8 mouse cellular contexts compared by ENCODE assay signal in genomic region chr12:69183583-69184308, GRCm38 (mm10). TPM values are rescaled to one million over a fixed set of nuclear protein-coding genes. Genes with fewer than 3 reads are reported as not detected.
DNase-seq lines count a peak whose midpoint lies in the region; ATAC-seq lines count a peak whose summit lies in the region.

Gene Rpl36al, minus strand, starts transcription at chr12:69184083.
Gene Mgat2, plus strand, starts transcription at chr12:69184157.

- no peaks in the 10 kb centered on the region for H3K27me3 ChIP-seq in heart, embryonic 14.5 days (ENCODE audit: control insufficient read depth, insufficient read depth, low read length)
- no peaks in the 10 kb centered on the region for H3K27me3 ChIP-seq in liver, embryonic 13.5 days
- no peaks in the 10 kb centered on the region for H3K27me3 ChIP-seq in stomach, embryonic 16.5 days (ENCODE audit: control insufficient read depth, insufficient read depth, low read length)

- peak within 1 kb of the TSS; percentile 89 to 90 for H3K27ac ChIP-seq in heart, embryonic 14.5 days (replicated peaks in 1 of 2; ENCODE audit: control insufficient read depth in 1 of 2, insufficient read depth in 1 of 2, low read depth in 2 of 2, low read length in 2 of 2)
- peak within 1 kb of the TSS; percentile 94 for H3K27ac ChIP-seq in liver, embryonic 13.5 days
- H3K27ac ChIP-seq in stomach, embryonic 16.5 days (ENCODE audit: low read length), result peak within 1 kb of the TSS; percentile 89

- peak; percentile 99 for DNase-seq in c-Kit-negative CD71-positive TER-119-positive erythroid progenitor cells, embryonic 14.5 days (ENCODE audit: low read depth, low spot score)
- DNase-seq in fibroblast of lung, adult 2 months (ENCODE audit: low read depth), result peak; percentile 89
- peak; percentile 99 for DNase-seq in kidney, postnatal 14 days
- DNase-seq in liver, embryonic 13.5 days, result peak; percentile 96
- peak; percentile 95 for DNase-seq in neural tube, embryonic 10.5 days (ENCODE audit: extremely low spot score, low spot score)

- H3K4me1 ChIP-seq in heart, embryonic 14.5 days (ENCODE audit: control insufficient read depth in 2 of 2, insufficient read depth in 2 of 2, low read length in 2 of 2), result peaks cover 6 to 19% of the 10 kb centered on the region in 2 experiments
- H3K4me1 ChIP-seq in liver, embryonic 13.5 days (replicated peaks), result peaks cover 39% of the 10 kb centered on the region
- peaks cover 15% of the 10 kb centered on the region for H3K4me1 ChIP-seq in stomach, embryonic 16.5 days (ENCODE audit: control insufficient read depth, insufficient read depth, low read length)

- peaks cover 35% of the 10 kb centered on the region for H3K36me3 ChIP-seq in heart, embryonic 14.5 days (ENCODE audit: control insufficient read depth, insufficient read depth, low read length)
- peaks cover 40% of the 10 kb centered on the region for H3K36me3 ChIP-seq in liver, embryonic 13.5 days
- peaks cover 10% of the 10 kb centered on the region for H3K36me3 ChIP-seq in stomach, embryonic 16.5 days (ENCODE audit: control insufficient read depth, insufficient read depth, low read length)

- under 1% methylated on average over 84 of the region's 84 CpGs for WGBS in heart, embryonic 14.5 days
- under 1% methylated on average over 84 of the region's 84 CpGs for WGBS in liver, embryonic 13.5 days (ENCODE audit: insufficient replicate concordance)
- under 1% methylated on average over 84 of the region's 84 CpGs for WGBS in stomach, embryonic 16.5 days

- H3K4me2 ChIP-seq in heart, embryonic 14.5 days (ENCODE audit: low read length), result peak within 1 kb of the TSS; percentile 96
- peak within 1 kb of the TSS; percentile 97 for H3K4me2 ChIP-seq in liver, embryonic 13.5 days
- peak within 1 kb of the TSS; percentile 96 for H3K4me2 ChIP-seq in stomach, embryonic 16.5 days (ENCODE audit: low read depth, low read length)

- H3K9ac ChIP-seq in heart, embryonic 14.5 days (ENCODE audit: low read length), result peak within 1 kb of the TSS; percentile 92
- H3K9ac ChIP-seq in liver, embryonic 13.5 days, result peak within 1 kb of the TSS; percentile 96
- peak within 1 kb of the TSS; percentile 92 for H3K9ac ChIP-seq in stomach, embryonic 16.5 days (ENCODE audit: low read length)

- no peaks in the 10 kb centered on the region for H3K9me3 ChIP-seq in heart, embryonic 14.5 days (ENCODE audit: control insufficient read depth, low read length)
- H3K9me3 ChIP-seq in liver, embryonic 13.5 days (replicated peaks), result no peaks in the 10 kb centered on the region
- H3K9me3 ChIP-seq in stomach, embryonic 16.5 days (replicated peaks; ENCODE audit: control insufficient read depth, low read length), result no peaks in the 10 kb centered on the region

- peak within 1 kb of the TSS; percentile 93 to 95 for H3K4me3 ChIP-seq in heart, embryonic 14.5 days (ENCODE audit: control insufficient read depth in 1 of 2, insufficient read depth in 1 of 2, low read depth in 1 of 2, low read length in 2 of 2)
- peak within 1 kb of the TSS; percentile 91 for H3K4me3 ChIP-seq in liver, embryonic 13.5 days (replicated peaks)
- peak within 1 kb of the TSS; percentile 96 for H3K4me3 ChIP-seq in stomach, embryonic 16.5 days (replicated peaks; ENCODE audit: low read length)

- ATAC-seq in CD4-positive, CD25-positive, alpha-beta regulatory T cell, adult 4 months, result peak; percentile 96
- ATAC-seq in heart, embryonic 14.5 days (ENCODE audit: insufficient number of reproducible peaks, insufficient read depth, low FRiP score, low read depth), result peak; percentile 96
- ATAC-seq in liver, embryonic 13.5 days (ENCODE audit: low read depth), result peak; percentile 97
- peak; percentile 99 for ATAC-seq in stomach, embryonic 16.5 days (ENCODE audit: insufficient read depth, low FRiP score)

RNA-seq across cellular contexts. Expression of gene Rpl36al, which starts in this region (rescaled TPM):
- 100 to 1,000 TPM; 393 to 542 TPM for polyA plus RNA-seq in CD4-positive, CD25-positive, alpha-beta regulatory T cell, adult 4 months (2017; shearing (Covaris generic))
- 519 and 551 TPM in 2 replicates for polyA plus RNA-seq in heart, embryonic 14.5 days (2014; fragmentation: Nextera tagmentation; extraction: Ambion mirVana)
- 736 and 806 TPM in 2 replicates for polyA plus RNA-seq in liver, embryonic 13.5 days (2015; fragmentation: Nextera tagmentation; extraction: Ambion mirVana)
- polyA plus RNA-seq in stomach, embryonic 16.5 days (2015; fragmentation: Nextera tagmentation; extraction: Ambion mirVana), result 590 and 688 TPM in 2 replicates

RNA-seq across cellular contexts. Expression of gene Mgat2, which starts in this region (rescaled TPM):
- 10 to 100 TPM in 1 of 2 experiments, 1 to 10 TPM in 1; 7.0 to 18.8 TPM for polyA plus RNA-seq in CD4-positive, CD25-positive, alpha-beta regulatory T cell, adult 4 months (2017; shearing (Covaris generic))
- polyA plus RNA-seq in heart, embryonic 14.5 days (2014; fragmentation: Nextera tagmentation; extraction: Ambion mirVana), result 38.8 and 44.6 TPM in 2 replicates
- 27.9 and 32.2 TPM in 2 replicates for polyA plus RNA-seq in liver, embryonic 13.5 days (2015; fragmentation: Nextera tagmentation; extraction: Ambion mirVana)
- polyA plus RNA-seq in stomach, embryonic 16.5 days (2015; fragmentation: Nextera tagmentation; extraction: Ambion mirVana), result 32.6 and 41.9 TPM in 2 replicates

Comparison
In these comparisons a context has a peak if more than half of its experiments do, and no peak if none do; other contexts are left out.
1. Peak in every context shown above with its lines: DNase-seq, ATAC-seq, H3K4me3 ChIP-seq and H3K27ac ChIP-seq.